Mouse (Mus musculus) layer of hippocampus, postnatal 36 days (tissue): ENCODE data around the gene Prkg1. TPM values are rescaled to one million over a fixed set of nuclear protein-coding genes. Genes with fewer than 3 reads are reported as not detected.

Experiments
- DNase-seq, 2 experiments: peaks; one replicate each; pipeline ENCODE4 v3.0.0; 2022
- total RNA-seq, 2 experiments: library from RNA; stranded (reverse); gene quantifications; 2 replicates each; pipeline ENCODE4 v1.2.3; 2021

The Prkg1 gene
- total RNA-seq = 10 to 100 TPM; 24.3 to 28.4 TPM

DNA sequence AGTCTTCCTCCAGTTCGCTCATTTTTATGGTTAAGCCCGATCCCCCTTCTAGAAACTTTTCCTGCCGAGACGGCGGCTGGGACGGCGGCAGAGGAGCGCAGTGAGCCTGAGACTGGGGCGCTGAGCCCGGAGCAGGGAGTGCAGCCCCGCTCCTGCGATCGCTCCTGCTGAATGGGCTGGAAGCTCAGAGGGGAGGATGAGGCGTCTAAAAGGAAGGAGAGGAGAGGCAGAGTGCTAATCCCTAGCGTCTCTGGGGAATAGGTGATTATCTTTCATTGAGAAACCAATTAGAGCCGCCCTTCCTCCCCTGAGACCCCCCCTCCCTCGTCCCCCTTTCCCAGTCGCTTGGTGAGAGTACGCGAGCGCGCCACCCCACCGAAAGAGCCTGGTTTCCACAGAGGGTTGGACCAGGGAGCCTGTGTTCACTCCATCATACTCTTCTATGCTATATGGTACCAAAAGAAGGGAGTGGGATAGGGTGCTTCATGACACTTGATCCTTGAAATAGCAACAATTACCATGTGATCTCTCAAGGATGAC is at the start of gene Prkg1:
Gene Prkg1, minus strand, starts transcription at position 233 of the 540 bp plus-strand sequence.
- peak; percentile 11 to 19 for DNase-seq

DNA sequence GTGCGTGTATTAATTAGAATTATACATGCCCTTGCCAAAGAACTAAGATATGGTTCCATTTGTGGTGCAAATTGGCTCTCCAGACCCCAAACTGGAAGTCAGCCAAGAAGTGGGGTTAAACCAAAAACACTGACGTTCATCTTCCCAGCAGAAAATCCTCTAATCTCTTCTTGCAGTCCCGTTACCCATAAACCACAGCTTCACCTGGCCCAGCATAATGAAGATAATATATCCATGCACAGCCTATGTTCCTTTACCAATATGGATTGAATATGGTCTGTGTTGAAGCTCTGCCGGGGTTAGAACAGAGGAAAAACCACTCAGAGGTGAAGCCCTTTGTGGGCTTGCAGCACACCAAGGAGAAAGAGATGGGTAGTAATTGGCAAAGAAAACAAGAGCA is 48.3 kb upstream of the Prkg1 start:
- no peak for DNase-seq

DNA sequence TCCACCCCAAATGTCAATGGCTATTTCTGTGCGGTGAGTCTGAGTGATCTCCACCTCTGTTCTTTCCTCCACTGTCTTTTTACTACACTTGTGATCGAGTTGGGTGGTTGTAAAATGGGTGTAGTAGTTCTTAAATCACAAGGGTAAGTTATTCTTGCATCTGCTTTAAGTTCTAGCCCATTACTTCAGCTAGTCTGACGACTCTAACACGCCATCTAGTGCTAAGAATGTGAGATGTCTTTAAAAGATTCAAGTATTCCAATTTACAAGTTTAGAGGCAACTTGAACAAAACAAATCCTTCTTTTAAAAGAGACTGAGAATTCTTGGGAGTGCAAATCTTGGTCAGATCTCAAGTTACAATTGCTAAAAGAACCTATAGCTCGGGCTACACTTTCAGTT is 46.5 kb upstream of the Prkg1 start:
- no peak for DNase-seq

DNA sequence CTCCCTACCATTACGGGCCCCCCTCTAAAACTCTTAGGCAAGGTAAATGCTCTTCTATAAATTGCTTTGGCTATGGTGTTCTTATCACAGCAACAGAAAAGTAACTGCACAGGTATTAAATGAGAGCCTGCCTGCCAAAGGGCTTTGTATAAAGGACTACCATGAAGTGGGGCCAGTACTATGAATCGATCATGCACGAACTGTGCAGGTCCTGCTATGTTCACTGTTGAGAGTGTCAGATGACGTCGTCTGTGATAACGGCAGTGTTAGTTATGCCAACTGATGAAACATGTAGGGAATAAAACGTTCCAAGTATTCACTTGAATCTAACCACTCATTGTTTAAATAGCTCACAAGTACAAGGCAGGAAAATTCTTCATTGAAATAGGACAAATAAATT is 40.6 kb upstream of the Prkg1 start:
- DNase-seq = no peak

DNA sequence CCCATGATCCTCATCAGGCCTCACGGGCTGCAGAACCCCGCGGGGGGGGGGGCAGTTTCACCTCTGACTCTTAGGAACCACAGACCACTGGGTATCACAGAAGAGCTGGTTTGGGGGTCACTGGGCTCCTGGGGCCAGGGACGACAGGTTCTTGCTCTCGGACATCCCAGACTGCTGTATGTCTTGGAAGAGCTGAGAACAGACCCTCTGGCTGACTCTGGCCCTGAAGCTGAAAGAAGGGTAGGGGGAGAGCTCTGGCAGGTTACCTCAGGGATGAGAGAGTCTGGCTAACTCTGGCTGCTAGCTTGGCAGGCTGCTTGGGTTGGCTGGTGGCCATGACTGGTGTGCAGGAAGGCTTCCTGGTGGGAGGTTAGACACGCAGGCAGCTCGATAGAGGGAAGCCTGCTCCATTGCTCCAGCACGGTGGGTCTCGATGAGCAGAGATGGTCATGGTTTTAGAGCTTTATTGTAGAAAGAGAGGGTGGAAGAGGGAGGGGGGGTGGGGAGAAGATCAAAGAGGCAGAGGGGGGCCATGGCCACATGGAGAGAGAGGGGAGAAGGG is 30.7 kb upstream of the Prkg1 start:
- peak; percentile 7 to 9 for DNase-seq

DNA sequence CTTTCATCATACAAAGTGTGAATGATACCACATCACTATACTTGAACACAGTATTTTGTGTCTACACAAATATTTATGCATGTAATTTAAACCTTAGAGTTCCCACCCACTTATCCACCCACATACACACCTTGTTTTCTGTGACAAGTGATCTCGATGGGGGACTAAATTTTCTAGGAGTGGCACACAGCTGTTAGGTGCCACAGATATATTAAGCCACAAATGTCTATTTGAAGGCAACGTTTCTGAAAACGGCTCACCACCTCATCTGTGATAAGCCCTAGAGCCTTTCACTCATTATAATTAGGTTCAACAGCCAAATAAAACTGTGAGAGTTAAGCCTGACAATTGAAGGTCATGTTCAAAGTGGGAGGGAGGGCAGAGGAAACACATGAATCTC is 26.9 kb upstream of the Prkg1 start:
- no peak for DNase-seq

DNA sequence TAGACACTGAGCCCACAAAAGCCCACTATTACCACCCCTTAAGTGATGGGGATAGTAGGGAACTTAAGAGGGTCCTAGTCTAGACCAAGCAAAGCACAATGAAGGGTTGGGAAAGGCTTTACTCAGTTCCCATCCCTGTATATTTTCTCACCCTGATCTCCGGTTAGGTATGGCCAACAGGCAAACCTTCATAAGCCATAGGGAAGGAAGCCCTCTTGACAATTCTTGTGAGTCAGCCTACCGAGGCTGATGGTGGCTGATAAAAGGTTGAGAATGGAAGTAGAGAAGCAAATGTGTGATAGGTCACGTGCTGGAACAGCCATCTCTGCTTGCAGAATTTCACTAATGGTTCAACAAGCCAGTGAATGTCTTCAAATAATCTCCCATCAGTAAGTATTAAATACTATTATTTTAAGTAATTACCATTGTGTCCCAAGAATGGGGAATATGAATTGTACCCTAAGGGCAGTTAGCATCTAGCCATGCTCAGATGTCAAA is 16.7 kb upstream of the Prkg1 start:
- no peak for DNase-seq

DNA sequence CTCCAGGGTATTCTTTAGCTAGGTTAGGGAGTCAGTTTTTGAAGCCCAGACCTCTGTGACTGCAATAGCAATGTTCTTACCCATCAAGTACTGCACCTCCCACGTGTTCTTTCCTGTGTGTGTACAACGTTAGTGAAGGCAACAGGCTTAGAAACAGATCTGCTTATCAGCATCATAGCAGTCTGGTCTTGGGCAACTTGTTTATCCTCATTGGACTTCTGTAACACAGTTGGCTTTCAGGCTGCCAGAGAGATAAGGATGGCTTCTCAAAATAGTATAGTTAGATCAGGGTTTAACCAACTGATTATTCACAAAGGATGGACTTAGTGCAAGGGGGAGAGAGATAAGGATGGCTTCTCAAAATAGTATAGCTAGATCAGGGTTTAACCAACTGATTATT is 16.2 kb upstream of the Prkg1 start:
- DNase-seq = no peak

DNA sequence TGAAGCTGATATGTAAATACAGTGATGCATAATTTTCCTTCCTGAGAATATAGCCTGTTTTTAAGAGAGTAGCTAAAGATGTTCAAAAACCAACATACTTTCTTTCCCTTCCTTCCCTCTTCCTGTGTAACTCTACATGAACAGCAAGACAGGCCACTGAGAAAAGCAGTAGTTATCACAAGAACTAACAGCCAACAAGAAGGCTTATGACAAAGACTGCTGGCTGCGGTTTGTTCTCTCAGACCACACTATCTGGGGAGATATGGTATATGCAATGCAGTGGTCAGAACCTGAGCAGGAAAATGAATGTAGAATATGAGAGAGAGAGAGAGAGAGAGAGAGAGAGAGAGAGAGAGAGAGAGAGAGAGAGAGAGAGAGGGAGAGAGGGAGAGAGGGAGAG is 15.4 kb upstream of the Prkg1 start:
- DNase-seq = no peak

DNA sequence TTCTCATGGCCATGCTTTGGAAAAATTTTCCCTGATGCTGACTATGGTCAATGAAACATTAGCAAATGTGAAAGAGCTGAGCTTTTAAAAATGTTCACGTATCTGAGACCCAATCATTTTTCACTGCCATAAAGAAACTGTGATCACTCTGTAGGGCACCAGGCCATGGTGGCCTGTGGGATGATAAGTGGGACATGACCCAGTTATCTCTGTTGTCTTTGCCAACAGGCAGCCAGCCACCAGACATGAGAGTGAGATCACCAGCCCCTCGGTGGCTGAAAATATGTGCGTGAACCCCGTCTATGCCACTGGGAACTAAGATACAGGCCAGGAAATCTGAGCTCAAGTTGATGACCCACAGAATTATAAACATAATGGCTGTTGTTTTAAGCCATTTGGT is 14.2 kb upstream of the Prkg1 start:
- no peak for DNase-seq

DNA sequence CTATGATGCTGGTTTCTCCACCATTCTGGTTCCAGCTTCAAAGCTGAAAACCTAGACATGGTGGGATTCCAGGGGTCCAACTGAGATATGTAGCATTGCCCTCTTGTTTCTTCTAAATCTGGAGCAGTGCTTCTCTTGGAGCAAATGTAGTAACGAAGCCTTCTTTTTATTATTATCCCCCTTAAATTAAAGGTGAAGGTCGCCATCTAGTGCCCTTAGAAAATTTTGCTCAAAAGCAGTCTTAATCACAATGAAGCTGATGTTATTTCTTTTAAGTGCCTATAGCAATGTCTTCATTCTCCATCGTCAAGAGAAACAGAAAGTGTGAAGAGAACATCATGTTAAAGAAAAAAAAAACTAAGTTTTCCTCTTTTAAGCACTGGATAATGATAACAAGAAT is 2.2 kb upstream of the Prkg1 start:
- no peak for DNase-seq

DNA sequence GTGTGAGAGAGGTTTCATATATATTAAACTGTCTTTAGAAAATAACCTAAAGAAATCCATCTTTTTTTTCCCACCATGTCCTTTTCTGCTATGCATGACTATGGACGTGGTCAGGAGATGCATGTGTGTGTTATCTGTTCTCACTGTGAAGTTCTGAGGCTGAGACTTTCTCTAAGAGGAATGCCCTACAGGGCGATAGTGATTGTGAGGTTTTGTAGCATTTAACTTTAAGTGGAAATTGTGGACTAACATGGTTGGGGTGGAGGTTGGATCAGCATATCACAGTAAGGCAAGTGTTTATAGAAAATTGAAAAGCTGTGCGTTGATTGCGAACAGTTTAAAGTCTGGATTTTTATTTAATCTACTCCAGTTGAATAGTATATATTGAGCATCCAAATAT is 618 bp upstream of the Prkg1 start:
- no peak for DNase-seq

DNA sequence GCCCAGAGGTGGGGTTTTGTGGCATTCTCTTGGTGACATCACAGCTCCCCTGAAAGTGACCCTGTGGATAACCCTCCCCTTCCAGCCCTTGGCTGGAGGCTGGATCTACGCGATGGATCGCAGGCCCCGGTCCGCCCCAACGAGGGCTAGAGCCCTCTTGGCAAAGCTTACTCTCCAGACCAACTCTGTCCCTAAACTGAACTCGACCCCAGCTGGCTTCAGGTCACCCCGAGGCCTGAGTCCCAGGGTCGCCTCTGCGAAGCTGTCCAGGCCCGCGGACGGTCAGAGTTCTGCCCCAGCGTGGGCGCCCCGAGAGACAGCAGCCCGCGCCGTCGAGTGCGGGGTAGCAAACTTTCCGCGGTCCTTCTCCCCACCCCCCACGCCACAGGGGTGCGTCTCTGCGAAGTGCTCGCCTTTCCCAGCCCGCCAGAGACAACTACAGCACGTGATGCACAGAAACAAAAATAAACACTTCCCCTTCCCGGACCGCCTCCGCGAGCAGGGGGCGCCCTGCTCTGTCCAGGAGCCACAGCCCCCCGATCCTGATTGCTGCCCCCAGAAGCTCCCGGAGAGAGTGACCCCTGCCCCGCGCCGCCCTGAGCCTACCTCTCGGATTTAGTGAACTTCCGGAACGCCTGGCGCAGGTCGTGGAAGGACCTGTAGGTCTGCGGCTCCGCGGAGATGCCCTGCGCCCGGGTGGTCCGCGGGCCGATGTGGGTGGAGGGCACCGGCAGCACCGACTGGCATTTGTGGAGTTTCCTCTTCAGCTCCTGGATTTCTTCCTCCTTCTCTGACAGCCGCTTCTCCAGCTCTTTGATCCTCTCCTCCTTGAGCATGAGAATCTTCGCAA is 657 bp downstream of the Prkg1 start:
- no peak for DNase-seq

DNA sequence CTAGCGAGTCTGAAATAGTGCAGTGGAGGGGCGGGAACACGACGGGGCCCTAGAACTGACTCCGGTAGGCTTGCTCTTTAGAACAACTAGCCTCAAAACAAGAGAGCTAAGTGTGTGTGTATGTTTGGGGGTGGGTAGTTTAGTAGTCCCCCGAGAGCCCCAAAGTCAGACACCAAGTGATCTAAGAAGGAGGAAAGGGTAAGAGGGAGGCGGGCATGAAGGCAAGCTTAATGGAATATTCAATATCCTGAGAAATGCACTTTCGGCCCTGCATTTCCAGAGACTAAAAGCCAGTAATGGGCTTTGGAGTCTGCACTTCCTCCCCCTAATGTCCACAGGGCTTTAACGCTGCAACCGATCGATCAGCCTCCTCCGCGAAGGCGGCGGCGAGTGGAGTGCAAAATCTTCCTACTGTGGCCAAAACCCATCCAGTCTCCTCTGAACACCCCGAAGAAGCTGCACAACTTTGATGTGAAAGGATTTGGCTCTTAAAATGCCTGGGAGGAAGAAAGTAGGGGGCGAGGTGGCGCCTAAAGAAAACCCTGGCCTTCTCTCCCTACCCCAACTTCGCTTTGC is 1.5 kb downstream of the Prkg1 start:
- no peak for DNase-seq

DNA sequence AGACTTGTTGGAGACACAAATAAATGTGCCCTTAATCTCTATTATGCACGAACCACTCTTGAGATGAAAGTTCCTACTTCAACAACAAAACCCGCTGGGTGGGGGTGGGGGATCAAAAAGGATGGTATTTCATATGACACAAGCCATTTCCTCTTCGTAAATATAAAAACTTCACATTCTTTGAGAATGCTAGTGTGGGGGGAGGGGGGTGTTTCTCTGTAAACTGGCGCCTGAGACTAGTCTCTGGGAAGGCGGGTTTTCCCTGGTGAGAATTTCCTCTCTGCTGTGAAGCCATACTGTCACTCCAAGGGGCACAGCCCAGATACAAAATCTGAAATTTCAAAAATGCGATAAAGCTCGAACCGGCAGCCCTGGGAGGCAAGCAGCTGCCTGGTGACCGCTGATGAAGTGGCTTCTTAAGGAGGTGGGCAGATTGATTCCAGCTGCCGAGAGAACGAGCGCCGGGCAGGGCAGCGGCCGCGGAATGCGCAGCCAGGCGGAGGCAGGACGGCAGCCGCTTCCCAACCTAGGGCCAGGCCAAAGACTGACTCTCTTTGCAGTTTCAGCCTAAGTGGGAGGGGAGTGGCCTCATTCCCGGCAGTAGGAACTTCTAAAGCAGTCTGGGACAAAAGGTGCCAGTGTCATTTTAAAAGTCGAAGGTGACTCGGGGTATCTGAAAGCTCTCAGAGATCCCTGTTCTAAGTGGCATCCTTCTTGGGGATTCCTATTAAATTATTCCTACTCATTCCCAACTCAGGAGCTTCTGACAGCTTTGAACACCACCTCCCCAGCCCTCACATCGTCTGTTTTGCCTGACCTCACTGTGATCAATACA is 2.2 kb downstream of the Prkg1 start:
- DNase-seq = no peak

DNA sequence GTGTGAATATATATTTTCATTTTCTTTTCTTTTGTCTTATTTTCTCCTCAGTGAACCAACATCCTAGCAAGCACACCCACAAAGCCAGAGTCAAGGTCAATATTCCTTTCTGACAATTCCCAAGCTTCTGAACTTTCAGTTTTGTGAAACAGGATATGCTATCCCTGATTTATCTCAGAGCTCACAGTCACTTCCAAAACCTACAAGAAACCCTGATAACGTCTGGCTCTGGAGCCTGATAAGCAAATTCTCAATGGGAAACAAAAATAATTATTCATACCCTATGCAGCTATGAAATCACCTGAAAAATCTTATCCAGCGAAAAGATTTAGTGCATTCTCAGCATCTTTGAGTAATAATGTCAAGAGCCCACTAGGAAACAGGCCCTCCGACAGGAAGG is 5.0 kb downstream of the Prkg1 start:
- no peak for DNase-seq

DNA sequence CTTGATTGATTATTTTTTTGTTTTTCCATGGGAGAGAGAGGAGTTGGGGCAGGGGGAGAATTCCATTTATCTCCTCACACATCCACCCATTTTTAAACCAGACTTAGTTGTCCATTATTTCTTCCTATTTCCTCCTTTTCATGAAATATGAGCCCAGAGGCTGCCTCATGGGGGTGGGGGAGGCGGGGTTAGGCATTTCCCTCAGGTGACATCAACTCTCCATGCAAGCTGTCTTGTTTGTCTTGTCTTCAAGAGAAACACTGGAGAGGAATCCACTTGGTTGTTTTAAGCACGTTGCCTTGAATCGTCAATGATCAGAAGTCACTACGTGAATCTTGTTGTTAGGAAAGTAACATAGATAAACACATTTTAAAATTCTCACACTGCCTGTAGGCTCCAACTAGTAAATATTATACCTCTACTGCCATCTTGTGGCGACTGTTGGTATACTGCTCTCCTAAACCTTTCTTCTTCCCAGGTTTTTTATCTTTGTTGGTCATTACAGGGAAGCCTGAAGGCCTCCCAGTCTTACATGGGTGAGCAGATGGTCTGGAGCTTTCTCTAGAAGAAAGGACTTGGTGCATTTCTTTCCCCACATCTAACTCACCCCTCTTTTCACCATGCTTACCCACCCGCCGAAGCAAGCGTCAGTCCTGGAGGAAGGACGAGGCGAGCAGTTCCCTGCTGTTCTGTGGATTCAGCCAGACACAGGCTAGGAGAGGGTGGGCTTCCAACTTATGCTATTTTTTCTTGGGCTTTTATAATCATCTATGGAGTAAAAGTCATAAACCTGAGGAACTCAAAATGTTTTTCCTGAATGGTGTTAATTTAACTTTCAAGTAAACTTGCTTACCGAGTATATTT is 8.7 kb downstream of the Prkg1 start:
- peak; percentile 13 to 37 for DNase-seq

DNA sequence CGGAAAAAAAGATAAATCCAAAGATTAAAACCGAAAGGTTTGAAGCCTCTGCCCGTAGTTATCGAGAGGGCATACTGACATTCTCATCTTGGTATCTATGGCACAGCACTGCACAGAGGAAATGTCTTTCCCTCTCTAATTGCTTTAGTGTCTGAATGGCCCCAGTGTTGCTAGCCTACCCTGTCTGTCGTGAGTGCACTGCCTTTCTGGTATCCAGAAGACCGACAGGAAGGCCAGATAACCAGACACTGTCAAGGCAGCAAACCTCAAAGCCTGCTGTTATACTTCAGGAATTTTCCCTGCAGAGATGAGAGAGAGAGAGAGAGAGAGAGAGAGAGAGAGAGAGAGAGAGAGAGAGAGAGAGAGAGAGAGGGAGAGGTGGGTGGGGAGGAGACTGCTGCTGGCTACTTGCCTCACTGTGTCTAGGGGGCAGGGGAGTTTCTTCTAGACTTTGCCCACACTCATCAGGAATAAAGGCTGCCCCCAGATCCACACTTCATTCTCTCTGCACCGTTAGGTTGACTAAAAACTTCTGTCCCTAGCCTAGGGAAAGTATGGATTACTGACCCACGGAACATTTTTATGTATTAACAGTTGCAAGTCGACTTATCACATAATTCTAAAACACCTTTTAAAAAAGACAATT is 10.1 kb downstream of the Prkg1 start:
- DNase-seq = no peak

DNA sequence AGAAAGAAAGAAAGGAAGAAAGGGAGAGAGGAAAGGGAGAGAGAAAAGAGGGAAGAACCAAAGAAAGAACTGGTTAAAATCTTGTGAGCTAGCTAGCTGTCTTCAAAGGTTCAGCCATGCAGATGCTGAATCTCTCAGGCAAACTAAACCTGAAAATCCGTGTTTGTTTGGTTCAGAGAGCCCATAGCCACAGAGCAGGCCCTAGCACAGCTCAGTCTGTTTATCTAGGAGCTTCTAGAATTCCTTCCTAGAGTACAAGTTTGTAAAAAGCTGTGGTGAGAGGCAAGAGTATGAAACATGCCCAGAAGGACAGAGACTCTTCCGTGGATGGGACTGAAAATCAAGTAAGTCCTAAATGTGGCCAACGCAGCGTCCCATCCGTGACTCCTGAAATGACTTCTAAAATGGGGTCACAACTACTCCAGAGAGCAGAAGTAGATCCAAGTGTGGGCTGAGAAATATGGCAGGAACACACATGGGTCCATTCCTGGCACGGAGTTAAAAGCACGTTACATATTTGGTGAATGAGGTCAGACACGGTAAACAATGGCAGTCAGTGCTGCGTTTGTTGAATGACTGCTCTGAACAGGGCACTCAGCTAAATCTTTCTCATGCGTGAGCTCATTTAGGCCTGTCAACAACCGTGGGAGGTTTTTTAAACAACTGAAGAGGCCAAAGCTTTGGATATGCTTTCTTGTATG is 13.7 kb downstream of the Prkg1 start:
- no peak for DNase-seq

DNA sequence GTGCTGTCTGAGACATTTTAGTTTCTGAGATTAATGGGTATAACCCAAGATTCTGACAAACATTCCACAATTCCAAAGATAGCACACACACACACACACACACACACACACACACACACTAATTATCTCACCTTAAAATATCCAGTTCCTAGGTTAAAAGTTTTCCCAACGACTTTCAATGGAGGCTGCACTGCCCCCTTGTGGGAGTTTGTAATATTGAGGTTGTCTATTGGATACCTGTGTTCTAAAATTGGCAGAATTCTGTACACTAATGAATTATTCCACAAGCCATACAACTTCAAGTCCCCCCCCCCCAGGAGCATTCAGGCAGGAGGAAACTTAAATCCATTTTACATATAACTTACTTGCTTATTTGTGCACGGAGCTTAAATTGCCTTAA is 18.2 kb downstream of the Prkg1 start:
- DNase-seq = no peak
